Mouse (Mus musculus) MEL (cell line): ENCODE data around the gene Nyap1. TPM values are rescaled to one million over a fixed set of nuclear protein-coding genes. Genes with fewer than 3 reads are reported as not detected.
A peak's percentile ranks its signal among the peaks of the same experiment; 100 is the strongest.

Experiments used
- DNase-seq: peaks from one replicate; pipeline ENCODE4 v3.0.0; 2011; ENCODE audit warnings: low read depth, low spot score
- H3K27ac ChIP-seq: 2 replicates; pipeline ENCODE4 v1.5.1; 2012; ENCODE audit warnings: low read depth, mild to moderate bottlenecking, control low read depth, low read length, moderate library complexity; ENCODE audit not compliant: control insufficient read depth
- H3K27me3 ChIP-seq, 2 experiments: fragments of 150-350 bp in 1 of 2; sonication (generic) in 1 of 2; 2 replicates each; pipeline ENCODE4 v1.6.1; 2012; ENCODE audit warnings: low read length in 2 of 2, mild to moderate bottlenecking in 2 of 2, improper control_type of control experiment in 1 of 2, moderate library complexity in 1 of 2; ENCODE audit not compliant: insufficient read depth in 2 of 2, control insufficient read depth in 1 of 2
- H3K36me3 ChIP-seq, 2 experiments: 2 replicates each; pipeline ENCODE4 v1.6.1; 2012 to 2014; ENCODE audit warnings: low read length in 2 of 2, improper control_type of control experiment in 1 of 2, inconsistent platforms in 1 of 2, mild to moderate bottlenecking in 1 of 2; ENCODE audit not compliant: insufficient read depth in 2 of 2, control insufficient read depth in 1 of 2
- H3K4me1 ChIP-seq, 2 experiments: fragments of 150-350 bp in 1 of 2; sonication (generic) in 1 of 2; 2 replicates each; pipeline ENCODE4 v1.6.1; 2012; ENCODE audit warnings: low read length in 2 of 2, improper control_type of control experiment in 1 of 2, mild to moderate bottlenecking in 1 of 2; ENCODE audit not compliant: insufficient read depth in 2 of 2, control insufficient read depth in 1 of 2
- H3K4me3 ChIP-seq, 2 experiments: fragments of 150-350 bp in 1 of 2; sonication (generic) in 1 of 2; 2 replicates each; pipeline ENCODE4 v1.5.1; 2012; ENCODE audit warnings: low read depth in 2 of 2, low read length in 2 of 2, mild to moderate bottlenecking in 2 of 2, moderate library complexity in 2 of 2, control low read depth in 1 of 2, improper control_type of control experiment in 1 of 2; ENCODE audit not compliant: control insufficient read depth in 1 of 2, insufficient read depth in 1 of 2
- H3K79me2 ChIP-seq: 2 replicates; pipeline ENCODE4 v1.6.1; 2012; ENCODE audit warnings: mild to moderate bottlenecking, low read length, moderate library complexity; ENCODE audit not compliant: control insufficient read depth, poor library complexity, insufficient read depth
- H3K9ac ChIP-seq: 2 replicates; pipeline ENCODE4 v1.6.1; 2012; ENCODE audit warnings: low read depth, mild to moderate bottlenecking, control low read depth, low read length, moderate library complexity; ENCODE audit not compliant: control insufficient read depth, poor library complexity, severe bottlenecking
- H3K9me3 ChIP-seq: fragments of 150-350 bp; sonication (generic); replicated peaks from 2 replicates; pipeline ENCODE4 v1.6.1; 2012; ENCODE audit warnings: mild to moderate bottlenecking, low read length, improper control_type of control experiment, moderate library complexity; ENCODE audit not compliant: insufficient read depth
- BHLHE40 ChIP-seq: IDR thresholded peaks from 2 replicates; pipeline ENCODE4 v1.6.1; 2012; ENCODE audit warnings: low read depth, mild to moderate bottlenecking, inconsistent platforms, low read length, improper control_type of control experiment, borderline replicate concordance
- E2F4 ChIP-seq: IDR thresholded peaks from 2 replicates; pipeline ENCODE4 v1.6.1; 2011; ENCODE audit warnings: low read depth, low read length, improper control_type of control experiment, borderline replicate concordance
- EP300 ChIP-seq, 2 experiments: IDR thresholded peaks; 2 replicates each; pipeline ENCODE4 v1.6.1; 2011; ENCODE audit warnings: improper control_type of control experiment in 2 of 2, low read length in 2 of 2, low read depth in 1 of 2, mild to moderate bottlenecking in 1 of 2
- GATA1 ChIP-seq: IDR thresholded peaks from 2 replicates; pipeline ENCODE4 v1.6.1; 2011; ENCODE audit warnings: low read depth, low read length, improper control_type of control experiment
- JUND ChIP-seq: IDR thresholded peaks from 2 replicates; pipeline ENCODE4 v1.6.1; 2011; ENCODE audit warnings: low read depth, mild to moderate bottlenecking, improper control_type of control experiment, low read length
- MAZ ChIP-seq: IDR thresholded peaks from 2 replicates; pipeline ENCODE4 v1.6.1; 2012; ENCODE audit warnings: low read depth, mild to moderate bottlenecking, inconsistent platforms, low read length, improper control_type of control experiment
- POLR2A ChIP-seq, 2 experiments: IDR thresholded peaks; 2 replicates each; pipeline ENCODE4 v1.6.1; 2011 to 2012; ENCODE audit warnings: low read length in 2 of 2, mild to moderate bottlenecking in 2 of 2, control low read depth in 1 of 2, improper control_type of control experiment in 1 of 2, low read depth in 1 of 2, moderate library complexity in 1 of 2; ENCODE audit not compliant: control insufficient read depth in 1 of 2, insufficient read depth in 1 of 2, poor library complexity in 1 of 2
- RCOR1 ChIP-seq: IDR thresholded peaks from 2 replicates; pipeline ENCODE4 v1.6.1; 2012; ENCODE audit warnings: low read depth, mild to moderate bottlenecking, inconsistent platforms, low read length, improper control_type of control experiment
- TBP ChIP-seq: IDR thresholded peaks from 2 replicates; pipeline ENCODE4 v1.8.0; 2011; ENCODE audit warnings: low read depth, low read length, improper control_type of control experiment
- ZMIZ1 ChIP-seq: IDR thresholded peaks from 2 replicates; pipeline ENCODE4 v1.6.1; 2012; ENCODE audit warnings: low read depth, mild to moderate bottlenecking, inconsistent platforms, low read length, improper control_type of control experiment, moderate library complexity
- polyA plus RNA-seq, 2 experiments: library from polyadenylated mRNA; stranded (reverse) in 1 of 2; unstranded in 1 of 2; fragments of >175 nt in 1 of 2; fragments of >200 nt in 1 of 2; gene quantifications; 2 replicates each; pipeline versions ENCODE4 v1.2.1 to v1.2.4; 2012; ENCODE audit warnings: low replicate concordance in 2 of 2, low read depth in 1 of 2; ENCODE audit not compliant: insufficient read length in 2 of 2, insufficient read depth in 1 of 2, missing spikeins in 1 of 2
- total RNA-seq: library from RNA; depleted of rRNA; stranded (reverse); fragments of 300-350 nt; gene quantifications from 2 replicates; pipeline ENCODE4 v1.2.3, GENCODE M21; 2012

Nyap1 gene
- total and polyA plus RNA-seq, 3 experiments = 0.39 to 1.1 TPM; not detected in 1

DNA sequence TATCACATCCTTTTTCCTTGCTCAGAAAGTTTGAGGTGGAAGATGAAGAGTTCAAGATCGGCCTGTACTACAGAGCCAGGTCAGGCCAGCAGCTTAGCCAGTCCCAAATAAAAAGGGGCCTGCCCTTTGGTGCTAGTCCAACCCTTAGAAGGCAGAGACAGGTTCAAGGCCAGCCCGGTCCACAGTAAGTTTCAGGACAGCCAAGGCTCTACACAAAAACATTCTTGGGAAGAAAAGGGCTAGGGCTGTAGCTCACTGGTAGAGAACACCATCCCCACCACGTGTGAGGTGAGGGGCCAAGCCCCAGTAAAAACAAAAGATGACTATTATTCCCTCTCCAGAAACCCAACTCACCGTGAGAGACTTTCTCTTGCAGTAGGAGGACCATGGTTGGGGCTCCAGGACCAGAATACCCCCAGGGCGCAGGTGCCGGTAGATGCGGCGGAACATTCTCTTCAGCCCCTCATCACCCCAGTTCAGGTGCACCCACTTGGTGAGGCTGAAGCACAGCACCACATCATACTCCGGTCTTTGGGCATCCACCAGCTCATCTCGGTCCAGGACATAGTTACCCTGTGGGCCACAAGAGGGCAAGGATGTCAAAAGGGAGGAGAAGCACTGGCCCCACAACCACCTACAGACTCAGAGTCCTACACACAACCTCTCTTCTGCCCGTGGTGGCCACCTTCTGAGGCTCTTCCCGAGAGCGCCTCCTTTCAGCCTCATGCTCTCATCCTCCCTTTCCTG, 41.5 kb upstream of the Nyap1 start:
- H3K9ac ChIP-seq = peak overlapping the region; percentile 98; the same call in 1 of the 2 replicates
- DNase-seq = no peak
- TF ChIP-seq JUND (no peak), ZMIZ1 (no peak), GATA1 (no peak), RCOR1 (no peak), TBP (no peak), E2F4 (no peak), POLR2A (IDR thresholded peaks at IDR 0.05; ENCODE audit: control insufficient read depth in 1 of 2, insufficient read depth in 1 of 2, low read depth in 1 of 2, low read length in 2 of 2, poor library complexity in 1 of 2) (no peak), EP300 (IDR thresholded peaks at IDR 0.05; ENCODE audit: low read depth in 1 of 2, low read length in 2 of 2) (no peak)
- TF ChIP-seq, all 39 proteins: peak for 0
- Histone ChIP-seq H3K9me3 (no peaks in the 10 kb centered on the region), H3K4me3 (no peak overlapping the region), H3K4me1 (peaks cover 0 to 19% of the 10 kb centered on the region in 2 experiments; a peak in 2 of 4 replicates), H3K27me3 (no peaks in the 10 kb centered on the region), H3K79me2 (peaks cover 47% of the 10 kb centered on the region), H3K27ac (no peak overlapping the region), H3K36me3 (peaks cover 3 to 20% of the 10 kb centered on the region in 2 experiments)

DNA sequence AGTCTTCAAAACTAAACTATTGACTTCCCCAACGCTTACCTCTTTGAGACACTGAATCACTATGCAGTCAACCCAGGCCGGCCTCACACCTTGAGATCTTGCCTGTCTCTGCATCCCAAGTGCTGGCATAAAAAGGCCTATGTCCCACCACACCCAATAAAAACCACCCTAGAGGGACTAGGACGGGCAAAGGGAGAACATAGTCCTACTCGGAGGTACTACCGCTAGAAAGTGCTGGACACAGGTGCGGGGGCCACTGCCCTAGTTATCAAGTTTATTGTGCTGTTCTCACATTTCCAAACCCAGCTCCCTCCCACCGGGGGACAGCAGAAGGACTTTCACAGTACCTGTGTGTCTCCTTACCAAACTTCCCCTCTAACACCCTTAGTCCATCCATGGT, 40.3 kb upstream of the Nyap1 start:
- peaks cover 47% of the 10 kb centered on the region for H3K79me2 ChIP-seq
- no peak for TF ChIP-seq BHLHE40
- peak in 1 of 2 experiments; percentile 18; a peak in 1 of 4 replicates for TF ChIP-seq POLR2A (IDR thresholded peaks at IDR 0.05; ENCODE audit: control insufficient read depth in 1 of 2, insufficient read depth in 1 of 2, low read depth in 1 of 2, low read length in 2 of 2, poor library complexity in 1 of 2)
- TF ChIP-seq, all 39 proteins: peak for 1
- H3K9ac ChIP-seq = no peak overlapping the region
- peaks cover 3 to 26% of the 10 kb centered on the region in 2 experiments for H3K36me3 ChIP-seq
- no peaks in the 10 kb centered on the region for H3K9me3 ChIP-seq
- no peak for DNase-seq
- H3K4me3 ChIP-seq = no peak overlapping the region
- no peak overlapping the region for H3K27ac ChIP-seq
- peaks cover 7 to 25% of the 10 kb centered on the region in 2 experiments; a peak in 3 of 4 replicates for H3K4me1 ChIP-seq
- H3K27me3 ChIP-seq = no peaks in the 10 kb centered on the region

DNA sequence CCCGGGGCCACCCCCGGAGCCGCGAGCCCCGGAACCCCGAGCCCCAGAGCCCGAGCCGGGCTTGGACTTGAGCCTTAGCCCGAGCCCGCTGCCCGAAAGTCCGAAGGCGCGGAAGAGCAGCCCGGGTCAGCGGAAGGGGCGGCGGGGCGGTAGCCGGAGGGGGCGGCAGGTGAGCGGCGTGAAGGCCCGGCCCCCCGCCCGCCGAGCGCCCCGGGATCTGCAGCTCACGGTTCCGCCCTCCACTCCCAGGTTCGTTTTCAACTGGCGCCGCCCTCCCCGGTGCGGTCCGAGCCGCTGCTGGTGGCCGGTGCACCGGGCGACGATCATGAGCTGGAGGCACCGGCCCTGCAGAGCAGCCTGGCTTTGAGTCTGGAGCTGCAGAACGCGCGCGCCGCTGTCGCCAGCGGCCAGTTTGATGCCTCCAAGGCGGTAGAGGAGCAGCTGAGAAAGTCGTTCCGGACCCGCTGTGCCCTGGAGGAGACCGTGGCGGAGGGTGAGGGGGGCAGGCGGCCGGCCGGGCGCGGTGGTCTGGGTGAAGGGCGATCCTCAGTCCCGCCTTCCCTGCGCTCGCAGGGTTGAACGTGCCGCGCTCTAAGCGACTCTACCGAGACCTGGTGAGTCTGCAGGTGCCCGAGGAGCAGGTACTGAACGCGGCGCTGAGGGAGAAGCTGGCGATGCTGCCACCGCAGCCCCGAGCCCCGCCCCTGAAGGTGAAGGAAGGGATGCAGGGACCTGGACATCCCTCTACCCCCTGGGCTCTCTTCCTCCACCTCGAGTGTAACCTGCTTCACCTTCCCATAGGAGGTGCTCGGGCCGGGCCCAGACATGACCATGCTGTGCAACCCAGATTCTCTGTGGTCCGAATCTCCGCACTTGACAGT, 37.9 kb upstream of the Nyap1 start:
- Histone ChIP-seq H3K4me1 (peaks cover 7 to 23% of the 10 kb centered on the region in 2 experiments; a peak in 3 of 4 replicates), H3K27ac (peak overlapping the region; percentile 78), H3K36me3 (peaks cover 3 to 21% of the 10 kb centered on the region in 2 experiments), H3K79me2 (peaks cover 27% of the 10 kb centered on the region), H3K9me3 (no peaks in the 10 kb centered on the region)
- TF ChIP-seq ZMIZ1 (peak; percentile 40; the same call in 1 of the 2 replicates), MAZ (no peak)
- TF ChIP-seq, all 39 proteins: peak for 1
- H3K27me3 ChIP-seq = no peaks in the 10 kb centered on the region
- DNase-seq = peak; percentile 63
- peak overlapping the region; percentile 91 for H3K9ac ChIP-seq
- peak overlapping the region; percentile 90 to 94 for H3K4me3 ChIP-seq
